Mouse (Mus musculus) lung, embryonic 14.5 days (tissue): Measurements from ENCODE around the gene Aif1l. TPM values are rescaled to one million over a fixed set of nuclear protein-coding genes. Genes with fewer than 3 reads are reported as not detected.

Experiments used
- ATAC-seq: fragments of 200-750 bp; cut with Nextera tagmentation; 2 replicates; pipeline ENCODE4 v1.8.0; 2017; ENCODE audit warnings: mild to moderate bottlenecking, moderate TSS enrichment, moderate library complexity; ENCODE audit not compliant: insufficient read depth
- DNase-seq: peaks from one replicate; pipeline ENCODE4 v3.0.0-alpha.2; 2015
- H3K27ac ChIP-seq: fragments of 300-500 bp; sonication (generic); 2 replicates; pipeline ENCODE4 v1.5.1; 2014; ENCODE audit warnings: low read depth, mild to moderate bottlenecking, moderate library complexity
- H3K27me3 ChIP-seq: fragments of 300-500 bp; sonication (generic); 2 replicates; pipeline ENCODE4 v1.6.1; 2014; ENCODE audit warnings: low read length, control low read depth; ENCODE audit not compliant: insufficient read depth
- H3K36me3 ChIP-seq: fragments of 300-500 bp; sonication (generic); 2 replicates; pipeline ENCODE4 v1.6.1; 2014; ENCODE audit warnings: control low read depth; ENCODE audit not compliant: insufficient read depth
- H3K4me1 ChIP-seq: fragments of 300-500 bp; sonication (generic); 2 replicates; pipeline ENCODE4 v1.6.1; 2014; ENCODE audit warnings: antibody characterized with exemption, control low read depth; ENCODE audit not compliant: insufficient read depth
- H3K4me2 ChIP-seq: fragments of 300-500 bp; sonication (generic); 2 replicates; pipeline ENCODE4 v1.6.1; 2014; ENCODE audit warnings: mild to moderate bottlenecking
- H3K4me3 ChIP-seq: fragments of 300-500 bp; sonication (generic); 2 replicates; pipeline ENCODE4 v1.5.1; 2014; ENCODE audit warnings: low read depth, low read length
- H3K9ac ChIP-seq: fragments of 300-500 bp; sonication (generic); 2 replicates; pipeline ENCODE4 v1.6.1; 2014
- H3K9me3 ChIP-seq: fragments of 300-500 bp; sonication (generic); 2 replicates; pipeline ENCODE4 v1.6.1; 2016; ENCODE audit warnings: low read depth, low read length, control low read depth
- CTCF ChIP-seq: IDR thresholded peaks from 2 replicates; pipeline ENCODE4 v1.5.1; 2016; ENCODE audit warnings: antibody characterized with exemption, low read depth
- WGBS: fragments of 180-500 bp; shearing (Covaris S2); extraction: QIAGEN DNeasy Blood & Tissue Kit; methylation state at CpG from one replicate; pipeline ENCODE4 v1.1.7; 2014; 5-methylcytosine and 5-hydroxymethylcytosine counted together
- polyA plus RNA-seq: library from polyadenylated mRNA; unstranded; fragments of >200 nt; fragmentation: Nextera tagmentation; extraction: Ambion mirVana; gene quantifications from 2 replicates; pipeline ENCODE4 v1.2.1, GENCODE M21; 2014

Aif1l gene
- polyA plus RNA-seq, 1 experiment from 2014 or later: 42.3 TPM

DNA sequence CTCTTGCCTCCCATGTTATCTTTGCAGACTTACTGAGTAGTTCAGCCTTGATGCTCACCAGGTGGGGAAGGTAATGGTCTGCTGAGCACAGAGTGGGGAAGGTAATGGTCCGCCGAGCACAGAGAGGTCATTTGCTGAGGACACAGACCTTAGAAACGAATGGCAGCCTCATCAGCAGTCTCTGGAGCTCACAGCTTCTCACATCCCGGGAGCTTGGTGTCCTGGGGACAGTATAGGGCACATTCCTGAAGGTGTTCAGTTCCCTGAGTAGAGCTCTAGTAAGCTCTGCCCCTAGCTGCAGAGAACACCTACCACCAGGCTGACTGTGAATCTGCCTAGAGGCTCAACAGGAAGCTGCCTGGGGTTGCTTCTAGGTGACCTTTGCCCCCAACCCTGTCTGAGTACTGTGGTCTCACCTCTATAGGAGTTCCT, 11.9 kb downstream of the Aif1l start:
- H3K4me3 ChIP-seq: no peak overlapping the region
- H3K9ac ChIP-seq: no peak overlapping the region
- ATAC-seq (no peak), DNase-seq (no peak)
- H3K27ac ChIP-seq: peak overlapping the region; percentile 15
- 70% methylated on average over 4 of the region's 4 CpGs for WGBS
- no peaks in the 10 kb centered on the region for H3K27me3 ChIP-seq
- no peak for TF ChIP-seq CTCF
- H3K4me1 ChIP-seq: no peaks in the 10 kb centered on the region
- no peak overlapping the region for H3K4me2 ChIP-seq
- H3K9me3 ChIP-seq: no peaks in the 10 kb centered on the region
- 0 out of 2 replicates have a peak, but pooled peaks cover 2% of the 10 kb centered on the region for H3K36me3 ChIP-seq

DNA sequence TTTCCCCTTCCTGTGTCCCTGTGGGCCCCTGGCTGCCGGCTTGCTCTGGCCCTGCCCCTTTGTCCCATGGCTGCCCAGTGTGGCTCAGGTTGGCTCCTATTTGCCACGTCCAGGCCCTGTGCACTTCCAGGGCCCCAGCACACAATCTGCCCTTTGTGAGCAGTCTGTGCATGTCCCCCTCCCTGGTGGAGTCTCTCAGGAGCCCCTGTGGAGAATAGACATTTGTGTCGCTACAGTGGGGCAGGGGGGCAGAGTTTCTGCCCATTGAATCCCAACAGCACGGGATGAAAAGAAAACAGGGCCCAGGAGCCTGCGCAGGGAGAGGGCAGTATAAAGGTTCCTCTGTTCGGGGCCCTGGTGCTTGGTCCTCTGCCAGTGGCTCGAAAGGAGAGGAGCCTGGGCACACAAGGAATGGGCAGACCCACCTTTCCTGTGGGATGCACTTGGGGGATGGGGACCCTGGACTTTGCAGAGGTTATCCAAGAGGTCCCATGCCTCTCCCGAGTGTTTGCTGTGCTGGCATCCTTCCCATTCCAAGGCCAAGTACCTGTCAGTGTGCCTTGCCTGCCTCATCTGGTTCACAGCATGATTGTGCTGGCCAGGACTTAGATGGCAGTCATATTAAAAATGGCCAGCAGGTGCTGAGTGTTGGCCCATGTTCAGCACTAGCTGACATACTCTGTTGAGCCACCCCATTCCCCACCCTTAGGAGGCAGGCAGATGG, 12.7 kb downstream of the Aif1l start:
- Histone ChIP-seq H3K36me3 (0 out of 2 replicates have a peak, but pooled peaks cover 2% of the 10 kb centered on the region), H3K27me3 (no peaks in the 10 kb centered on the region), H3K4me2 (no peak overlapping the region), H3K9me3 (no peaks in the 10 kb centered on the region), H3K4me3 (no peak overlapping the region), H3K27ac (peak overlapping the region; percentile 15; the same call in 1 of the 2 replicates), H3K4me1 (no peaks in the 10 kb centered on the region), H3K9ac (no peak overlapping the region)
- ATAC-seq (peak; percentile 47; the same call in 1 of the 2 replicates), DNase-seq (peak; percentile 39)
- 66% methylated on average over 8 of the region's 8 CpGs for WGBS
- TF ChIP-seq CTCF: peak; percentile 41; the same call in 1 of the 2 replicates

DNA sequence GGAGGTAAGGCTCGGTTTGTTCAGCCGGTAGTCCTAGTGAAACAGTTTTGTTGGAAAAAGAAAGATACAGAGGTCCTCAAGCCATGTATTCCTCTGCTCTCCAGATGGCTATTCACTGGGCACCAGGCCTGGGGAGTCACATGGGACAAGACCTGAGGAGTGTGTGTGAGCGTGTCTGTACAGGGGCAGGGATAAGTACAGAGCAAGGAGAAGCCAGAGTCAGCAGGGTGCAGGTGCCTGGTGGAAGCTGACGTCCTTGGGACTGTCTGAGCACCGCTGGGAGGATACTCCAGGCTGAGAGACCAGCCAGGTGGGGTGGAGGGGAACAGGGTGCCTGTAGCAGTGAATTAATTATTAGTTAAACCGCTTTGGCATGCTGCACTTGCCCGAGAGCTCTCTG, 13.6 kb downstream of the Aif1l start:
- TF ChIP-seq CTCF: no peak
- H3K4me3 ChIP-seq: no peak overlapping the region
- H3K9ac ChIP-seq: no peak overlapping the region
- no peak for ATAC-seq
- H3K9me3 ChIP-seq: no peaks in the 10 kb centered on the region
- 84% methylated on average over 7 of the region's 7 CpGs for WGBS
- H3K27me3 ChIP-seq: no peaks in the 10 kb centered on the region
- 0 out of 2 replicates have a peak, but pooled peaks cover 2% of the 10 kb centered on the region for H3K36me3 ChIP-seq
- no peaks in the 10 kb centered on the region for H3K4me1 ChIP-seq
- no peak for DNase-seq
- no peak overlapping the region for H3K4me2 ChIP-seq
- no peak overlapping the region for H3K27ac ChIP-seq

DNA sequence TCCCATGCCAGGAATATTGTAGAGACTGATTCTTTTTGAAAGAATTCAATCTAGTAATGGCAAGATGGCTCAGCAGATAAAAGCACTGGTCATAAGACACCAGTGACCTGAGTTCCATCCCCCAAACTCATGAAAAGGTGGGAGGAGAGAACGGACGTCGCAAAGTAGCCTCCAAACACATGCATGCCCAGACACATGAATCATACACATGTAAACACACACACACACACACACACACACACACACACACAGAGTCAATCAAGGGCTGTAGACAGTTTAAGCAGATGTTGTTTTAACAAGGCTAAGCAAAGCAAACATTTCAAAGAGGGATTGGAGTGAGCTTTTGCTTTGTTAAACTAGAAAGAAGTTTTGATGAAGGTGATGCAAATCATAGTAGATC, 14.3 kb downstream of the Aif1l start:
- ATAC-seq: no peak
- Histone ChIP-seq H3K27ac (no peak overlapping the region), H3K9me3 (no peaks in the 10 kb centered on the region), H3K9ac (no peak overlapping the region), H3K36me3 (0 out of 2 replicates have a peak, but pooled peaks cover 2% of the 10 kb centered on the region), H3K4me3 (no peak overlapping the region), H3K27me3 (no peaks in the 10 kb centered on the region), H3K4me1 (no peaks in the 10 kb centered on the region), H3K4me2 (no peak overlapping the region)
- DNase-seq: no peak
- TF ChIP-seq CTCF: no peak
- WGBS: 73% methylated on average over 3 of the region's 3 CpGs

DNA sequence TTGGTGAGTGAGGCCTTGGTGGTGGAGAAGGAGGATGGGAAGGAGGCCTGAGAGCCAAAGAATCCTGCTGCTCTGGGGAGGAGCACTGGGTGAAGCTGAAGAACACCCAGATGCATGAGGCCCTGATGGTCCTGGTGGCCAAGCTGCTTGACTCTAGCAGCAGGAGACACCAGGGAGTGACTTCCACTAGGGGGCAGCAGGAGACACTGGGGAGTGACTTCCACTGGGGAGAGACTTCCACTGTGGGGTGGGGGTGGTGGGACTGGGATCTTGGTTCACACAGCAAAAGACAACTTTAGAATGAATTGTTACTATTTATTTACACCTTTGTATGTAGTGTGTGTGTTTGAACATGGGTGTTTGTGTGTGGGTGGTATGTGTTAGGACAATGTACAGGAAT, 15.2 kb downstream of the Aif1l start:
- Histone ChIP-seq H3K4me3 (no peak overlapping the region), H3K9me3 (no peaks in the 10 kb centered on the region), H3K9ac (no peak overlapping the region), H3K36me3 (0 out of 2 replicates have a peak, but pooled peaks cover 2% of the 10 kb centered on the region), H3K27ac (no peak overlapping the region), H3K4me2 (no peak overlapping the region), H3K4me1 (no peaks in the 10 kb centered on the region), H3K27me3 (no peaks in the 10 kb centered on the region)
- ATAC-seq: no peak
- peak; percentile 70 for TF ChIP-seq CTCF
- peak; percentile 53 for DNase-seq

DNA sequence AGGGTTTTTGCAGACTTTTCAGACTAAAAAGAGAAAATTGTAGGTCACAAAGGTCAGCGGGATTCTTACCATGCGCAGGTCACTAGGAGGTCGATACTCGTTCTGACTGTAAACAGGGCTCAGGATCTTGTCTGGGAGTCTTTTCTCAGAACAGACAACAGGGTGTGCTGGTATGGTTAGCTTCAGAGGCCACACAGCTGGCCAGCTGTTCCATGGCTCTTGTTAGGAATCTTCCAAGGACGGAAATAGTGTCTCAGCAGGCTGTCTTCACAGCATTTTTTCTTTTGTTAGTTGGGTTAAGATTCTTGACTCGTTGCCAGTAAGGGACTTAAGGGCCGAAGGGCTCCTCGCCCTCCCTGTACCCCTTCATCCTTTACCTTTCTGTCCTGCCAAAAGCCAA, 16.9 kb downstream of the Aif1l start:
- H3K9ac ChIP-seq: no peak overlapping the region
- ATAC-seq: no peak

DNA sequence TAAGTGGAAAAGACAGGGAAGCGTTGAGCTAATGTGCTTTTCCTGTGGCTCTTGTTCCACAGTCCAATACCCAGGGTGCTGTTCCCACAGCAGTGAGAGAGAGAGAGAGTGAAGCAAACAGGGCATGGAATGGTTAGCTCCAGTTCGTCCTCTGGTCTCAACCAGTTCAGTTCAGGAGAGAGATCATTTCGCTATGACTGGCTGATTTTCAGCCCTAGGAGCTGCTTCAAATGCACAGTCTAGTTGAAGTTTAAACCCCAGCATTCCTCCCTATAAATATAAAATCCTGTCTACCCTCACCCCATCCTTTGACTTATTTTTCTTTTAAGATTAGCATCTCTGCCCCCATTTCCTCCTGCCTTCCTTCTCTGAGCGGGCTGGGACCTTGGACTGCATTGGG, 22.6 kb downstream of the Aif1l start:
- no peak for DNase-seq
- no peak for TF ChIP-seq CTCF
- no peak overlapping the region for H3K4me3 ChIP-seq
- H3K27ac ChIP-seq: no peak overlapping the region
- peaks cover 4% of the 10 kb centered on the region; the same call in 1 of the 2 replicates for H3K4me1 ChIP-seq
- no peaks in the 10 kb centered on the region for H3K27me3 ChIP-seq
- WGBS: 82% methylated on average over 4 of the region's 4 CpGs
- ATAC-seq: no peak
- no peaks in the 10 kb centered on the region for H3K9me3 ChIP-seq
- peaks cover 23% of the 10 kb centered on the region for H3K36me3 ChIP-seq
- H3K4me2 ChIP-seq: no peak overlapping the region
- H3K9ac ChIP-seq: no peak overlapping the region

More for the DNA sequence above, 16.9 kb downstream of the Aif1l start:
- WGBS: 68% methylated on average over 8 of the region's 8 CpGs
- H3K4me3 ChIP-seq: no peak overlapping the region
- no peak overlapping the region for H3K4me2 ChIP-seq
- no peaks in the 10 kb centered on the region for H3K9me3 ChIP-seq
- H3K27me3 ChIP-seq: no peaks in the 10 kb centered on the region
- H3K4me1 ChIP-seq: no peaks in the 10 kb centered on the region
- no peak for TF ChIP-seq CTCF
- DNase-seq: no peak
- H3K36me3 ChIP-seq: peaks cover 9% of the 10 kb centered on the region; the same call in 1 of the 2 replicates
- no peak overlapping the region for H3K27ac ChIP-seq
